Mouse (Mus musculus) heart, embryonic 14.5 days (tissue): ENCODE data around the gene Larp1. TPM values are rescaled to one million over a fixed set of nuclear protein-coding genes. Genes with fewer than 3 reads are reported as not detected.
A peak's percentile ranks its signal among the peaks of the same experiment; 100 is the strongest.

Source experiments
- ATAC-seq: fragments of 200-750 bp; cut with Nextera tagmentation; 2 replicates; pipeline ENCODE4 v1.8.0; 2017; ENCODE audit warnings: low read depth, moderate TSS enrichment; ENCODE audit not compliant: insufficient number of reproducible peaks, insufficient read depth, low FRiP score
- H3K27ac ChIP-seq, 2 experiments: fragments of 200-500 bp in 1 of 2; fragments of 300-500 bp in 1 of 2; sonication (generic) in 1 of 2; replicated peaks in 1 of 2; 2 replicates each; pipeline ENCODE4 v1.5.1; 2012 to 2014; ENCODE audit warnings: low read depth in 2 of 2, low read length in 2 of 2, control low read depth in 1 of 2, mild to moderate bottlenecking in 1 of 2, mixed read lengths in 1 of 2; ENCODE audit not compliant: control insufficient read depth in 1 of 2, insufficient read depth in 1 of 2
- H3K27me3 ChIP-seq: fragments of 300-500 bp; sonication (generic); 2 replicates; pipeline ENCODE4 v1.6.1; 2014; ENCODE audit warnings: mild to moderate bottlenecking, low read length, control low read depth; ENCODE audit not compliant: control insufficient read depth, insufficient read depth
- H3K36me3 ChIP-seq: fragments of 300-500 bp; sonication (generic); 2 replicates; pipeline ENCODE4 v1.6.1; 2014; ENCODE audit warnings: mild to moderate bottlenecking, control low read depth, low read length, mixed read lengths; ENCODE audit not compliant: control insufficient read depth, insufficient read depth
- H3K4me1 ChIP-seq, 2 experiments: fragments of 200-500 bp in 1 of 2; fragments of 300-500 bp in 1 of 2; sonication (generic) in 1 of 2; 2 replicates each; pipeline ENCODE4 v1.6.1; 2012 to 2014; ENCODE audit warnings: low read length in 2 of 2, control low read depth in 1 of 2, mixed read lengths in 1 of 2; ENCODE audit not compliant: control insufficient read depth in 2 of 2, insufficient read depth in 2 of 2
- H3K4me2 ChIP-seq: fragments of 300-500 bp; sonication (generic); 2 replicates; pipeline ENCODE4 v1.6.1; 2014; ENCODE audit warnings: mild to moderate bottlenecking, low read length
- H3K4me3 ChIP-seq, 2 experiments: fragments of 200-500 bp in 1 of 2; fragments of 300-500 bp in 1 of 2; sonication (generic) in 1 of 2; 2 replicates each; pipeline ENCODE4 v1.5.1; 2012 to 2014; ENCODE audit warnings: low read length in 2 of 2, mild to moderate bottlenecking in 2 of 2, control low read depth in 1 of 2, low read depth in 1 of 2, moderate library complexity in 1 of 2; ENCODE audit not compliant: control insufficient read depth in 1 of 2, insufficient read depth in 1 of 2
- H3K9ac ChIP-seq: fragments of 300-500 bp; sonication (generic); 2 replicates; pipeline ENCODE4 v1.6.1; 2014; ENCODE audit warnings: mild to moderate bottlenecking, low read length
- H3K9me3 ChIP-seq: fragments of 300-500 bp; sonication (generic); 2 replicates; pipeline ENCODE4 v1.6.1; 2016; ENCODE audit warnings: low read length, control low read depth; ENCODE audit not compliant: control insufficient read depth
- WGBS: fragments of 180-500 bp; shearing (Covaris S2); extraction: QIAGEN DNeasy Blood & Tissue Kit; methylation state at CpG from one replicate; pipeline ENCODE4 v1.1.7; 2014; 5-methylcytosine and 5-hydroxymethylcytosine counted together
- polyA plus RNA-seq: library from polyadenylated mRNA; unstranded; fragments of >200 nt; fragmentation: Nextera tagmentation; extraction: Ambion mirVana; gene quantifications from 2 replicates; pipeline ENCODE4 v1.2.1, GENCODE M21; 2014

Larp1 gene
- polyA plus RNA-seq, 1 experiment from 2014 or later = 18.4 TPM

DNA sequence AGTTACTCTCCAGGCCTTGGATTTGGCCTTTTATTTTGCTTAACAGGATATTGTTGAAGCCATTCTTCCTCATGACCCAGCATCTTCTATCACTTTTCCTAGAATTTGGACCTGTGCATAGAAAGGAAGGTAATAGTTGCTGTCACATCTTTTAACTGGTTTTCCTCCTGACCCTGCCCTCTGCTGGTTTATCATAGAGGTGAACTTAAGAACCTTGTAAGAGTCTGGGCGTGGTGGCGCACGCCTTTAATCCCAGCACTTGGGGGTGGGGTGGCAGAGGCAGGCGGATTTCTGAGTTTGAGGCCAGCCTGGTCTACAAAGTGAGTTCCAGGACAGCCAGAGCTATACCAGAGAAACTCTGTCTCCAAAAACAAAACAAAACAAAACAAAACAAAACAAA, 9.8 kb downstream of the Larp1 start:
- no peak overlapping the region for H3K27ac ChIP-seq
- H3K4me1 ChIP-seq = peaks cover 35 to 65% of the 10 kb centered on the region in 2 experiments

GRCm38 (mm10) chr11:58021095-58021494, 12.2 kb downstream of the Larp1 start:
- Histone ChIP-seq H3K9ac (peak overlapping the region; percentile 10; the same call in 1 of the 2 replicates), H3K4me3 (no peak overlapping the region), H3K27ac (peak overlapping the region; percentile 24 to 45), H3K27me3 (no peaks in the 10 kb centered on the region), H3K4me1 (peaks cover 38 to 79% of the 10 kb centered on the region in 2 experiments), H3K9me3 (no peaks in the 10 kb centered on the region), H3K36me3 (no peaks in the 10 kb centered on the region), H3K4me2 (peak overlapping the region; percentile 23)
- 41% methylated on average over 1 of the region's 1 CpGs for WGBS
- no peak for ATAC-seq

More for the DNA sequence above, 9.8 kb downstream of the Larp1 start:
- Histone ChIP-seq H3K4me2 (no peak overlapping the region), H3K9ac (no peak overlapping the region), H3K9me3 (no peaks in the 10 kb centered on the region), H3K36me3 (no peaks in the 10 kb centered on the region), H3K27me3 (no peaks in the 10 kb centered on the region), H3K4me3 (no peak overlapping the region)
- WGBS = 78% methylated on average over 4 of the region's 4 CpGs
- no peak for ATAC-seq

DNA sequence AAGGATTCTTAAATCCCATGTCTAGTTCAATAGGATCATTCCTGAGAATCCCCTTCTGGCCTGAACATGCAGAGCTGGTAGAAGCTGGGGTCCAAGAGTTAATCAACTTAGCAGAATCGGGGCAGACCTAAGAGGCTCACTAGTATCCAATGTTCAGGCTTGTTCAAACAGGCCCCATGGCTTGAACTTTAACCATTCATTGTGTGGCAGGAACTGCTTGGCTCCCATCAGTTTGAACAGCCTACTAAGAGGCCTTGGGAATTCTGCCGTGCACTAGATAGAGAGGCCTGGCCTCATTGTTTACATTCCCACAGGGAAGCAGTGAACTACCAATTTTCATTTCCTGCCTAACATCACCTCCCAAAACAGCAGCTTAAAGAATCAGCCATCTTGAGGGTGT, 12.8 kb downstream of the Larp1 start:
- Histone ChIP-seq H3K27ac (peak overlapping the region; percentile 41 to 45; a peak in 3 of 4 replicates), H3K4me2 (no peak overlapping the region), H3K4me1 (peaks cover 32 to 76% of the 10 kb centered on the region in 2 experiments), H3K9me3 (no peaks in the 10 kb centered on the region), H3K9ac (no peak overlapping the region), H3K27me3 (no peaks in the 10 kb centered on the region), H3K4me3 (no peak overlapping the region), H3K36me3 (no peaks in the 10 kb centered on the region)
- 18% methylated on average over 2 of the region's 2 CpGs for WGBS
- ATAC-seq = no peak

- WGBS = 59% methylated on average over 1 of the region's 1 CpGs
- Histone ChIP-seq H3K36me3 (no peaks in the 10 kb centered on the region), H3K4me1 (peaks cover 20 to 52% of the 10 kb centered on the region in 2 experiments), H3K9me3 (no peaks in the 10 kb centered on the region), H3K27ac (no peak overlapping the region), H3K4me2 (no peak overlapping the region), H3K4me3 (no peak overlapping the region), H3K27me3 (no peaks in the 10 kb centered on the region), H3K9ac (no peak overlapping the region)
- no peak for ATAC-seq
Measured at GRCm38 (mm10) chr11:58024271-58024670, 15.4 kb downstream of the Larp1 start.

- 29% methylated on average over 2 of the region's 2 CpGs for WGBS
- peaks cover 20 to 50% of the 10 kb centered on the region in 2 experiments for H3K4me1 ChIP-seq
Measured at GRCm38 (mm10) chr11:58024671-58025070, 15.8 kb downstream of the Larp1 start.

GRCm38 (mm10) chr11:58025881-58026280, 17.0 kb downstream of the Larp1 start:
- no peak for ATAC-seq
- H3K36me3 ChIP-seq = no peaks in the 10 kb centered on the region
- WGBS = 79% methylated on average over 4 of the region's 4 CpGs
- no peak overlapping the region for H3K27ac ChIP-seq
- H3K27me3 ChIP-seq = no peaks in the 10 kb centered on the region
- H3K4me2 ChIP-seq = no peak overlapping the region
- no peak overlapping the region for H3K9ac ChIP-seq
- no peaks in the 10 kb centered on the region for H3K9me3 ChIP-seq
- peaks cover 15 to 45% of the 10 kb centered on the region in 2 experiments for H3K4me1 ChIP-seq
- H3K4me3 ChIP-seq = no peak overlapping the region

More at GRCm38 (mm10) chr11:58024671-58025070, 15.8 kb downstream of the Larp1 start:
- Histone ChIP-seq H3K36me3 (no peaks in the 10 kb centered on the region), H3K4me2 (no peak overlapping the region), H3K27me3 (no peaks in the 10 kb centered on the region), H3K4me3 (no peak overlapping the region), H3K9ac (no peak overlapping the region), H3K27ac (no peak overlapping the region), H3K9me3 (no peaks in the 10 kb centered on the region)
- ATAC-seq = no peak

DNA sequence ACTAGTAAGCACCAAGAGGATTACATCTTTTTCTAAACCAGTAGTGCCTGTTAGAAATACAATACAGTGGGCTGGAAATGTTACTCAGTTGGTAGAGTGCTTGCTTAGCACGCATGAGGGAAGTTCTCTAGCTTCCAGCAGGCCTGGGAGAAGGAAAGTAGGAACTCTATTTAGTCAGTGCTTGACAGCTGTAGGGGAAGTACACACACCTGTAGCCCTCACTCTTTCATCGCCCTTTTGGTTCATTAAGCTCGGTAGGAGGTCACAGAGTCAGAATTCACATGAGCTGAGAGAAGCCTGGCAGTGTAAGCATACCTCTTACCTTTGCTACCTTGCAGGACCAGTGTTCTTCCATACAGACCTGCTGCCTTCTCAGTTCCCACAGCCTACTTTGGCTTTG, 17.5 kb downstream of the Larp1 start:
- no peak overlapping the region for H3K4me3 ChIP-seq
- H3K27me3 ChIP-seq = no peaks in the 10 kb centered on the region
- no peaks in the 10 kb centered on the region for H3K9me3 ChIP-seq
- WGBS = 62% methylated on average over 3 of the region's 3 CpGs
- peaks cover 15 to 45% of the 10 kb centered on the region in 2 experiments for H3K4me1 ChIP-seq
- no peaks in the 10 kb centered on the region for H3K36me3 ChIP-seq
- no peak overlapping the region for H3K9ac ChIP-seq
- H3K4me2 ChIP-seq = no peak overlapping the region
- no peak overlapping the region for H3K27ac ChIP-seq
- no peak for ATAC-seq

DNA sequence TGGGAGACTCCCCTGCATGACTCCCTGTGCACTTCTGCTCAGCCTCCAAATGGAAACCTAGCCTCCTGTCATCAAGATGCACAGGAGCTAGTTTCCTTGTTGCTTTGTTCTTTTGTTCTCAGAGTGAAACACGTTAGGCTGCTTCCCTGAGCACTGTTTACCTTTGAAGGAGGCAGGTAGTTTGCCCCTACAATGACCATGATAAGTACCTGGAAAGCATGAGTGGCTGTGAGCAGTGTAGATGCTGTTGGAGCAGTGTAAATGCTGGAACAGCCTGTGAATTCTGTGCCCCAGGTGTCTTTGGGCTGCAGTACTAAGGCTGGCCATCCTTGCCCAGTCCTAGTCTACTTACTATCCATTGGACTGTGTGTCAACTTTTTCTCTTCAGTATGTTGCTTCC, 18.0 kb downstream of the Larp1 start:
- no peaks in the 10 kb centered on the region for H3K27me3 ChIP-seq
- no peak overlapping the region for H3K4me3 ChIP-seq
- 73% methylated on average over 1 of the region's 1 CpGs for WGBS
- H3K4me2 ChIP-seq = no peak overlapping the region
- peaks cover 15 to 45% of the 10 kb centered on the region in 2 experiments for H3K4me1 ChIP-seq
- H3K36me3 ChIP-seq = no peaks in the 10 kb centered on the region
- H3K9me3 ChIP-seq = no peaks in the 10 kb centered on the region
- H3K9ac ChIP-seq = no peak overlapping the region
- no peak for ATAC-seq
- H3K27ac ChIP-seq = no peak overlapping the region
